In genomic region chr14:75337884-75338283, GRCm38 (mm10) we compare ENCODE assay signal across 26 mouse cellular contexts. TPM values are rescaled to one million over a fixed set of nuclear protein-coding genes. Genes with fewer than 3 reads are reported as not detected.
A peak's percentile ranks its signal among the peaks of the same experiment; 100 is the strongest.
DNase-seq lines count a peak whose midpoint lies in the region; ATAC-seq and TF ChIP-seq lines count a peak whose summit lies in the region.
"Had no signal": no experiment of that assay in that cellular context is flagged by ENCODE, and none has a peak within 500 bp of the region (broad histone marks: within the 10 kb centered on the region; RNA-seq: fewer than 3 reads in every experiment).

No protein-coding gene starts in this region.

- H3K9ac ChIP-seq in kidney, embryonic 15.5 days, result no peak overlapping the region
- H3K9ac ChIP-seq in liver, embryonic 13.5 days, result no peak overlapping the region
- no peak overlapping the region for H3K9ac ChIP-seq in stomach, postnatal 0 days (ENCODE audit: low read length)
- H3K9ac ChIP-seq: hindbrain, embryonic 15.5 days; midbrain, embryonic 15.5 days had no signal

- no peak for TF ChIP-seq EP300 in stomach, postnatal 0 days (optimal IDR thresholded peaks at IDR 0.05)

- no peak overlapping the region for H3K4me3 ChIP-seq in kidney, embryonic 15.5 days (replicated peaks)
- no peak overlapping the region for H3K4me3 ChIP-seq in liver, embryonic 13.5 days (replicated peaks)
- H3K4me3 ChIP-seq in stomach, postnatal 0 days (ENCODE audit: low read depth, low read length), result no peak overlapping the region
- H3K4me3 ChIP-seq: erythroblast, embryonic 14.5 days; hindbrain, embryonic 10.5 days; hindbrain, embryonic 15.5 days; midbrain, embryonic 15.5 days had no signal

- H3K36me3 ChIP-seq in kidney, embryonic 15.5 days, result peaks cover 57% of the 10 kb centered on the region
- H3K36me3 ChIP-seq in liver, embryonic 13.5 days, result peaks cover 48% of the 10 kb centered on the region
- H3K36me3 ChIP-seq in stomach, postnatal 0 days (ENCODE audit: control insufficient read depth, insufficient read depth, low read length), result peaks cover 18% of the 10 kb centered on the region; the same call in 1 of the 2 replicates

- H3K4me2 ChIP-seq in kidney, embryonic 15.5 days, result no peak overlapping the region
- no peak overlapping the region for H3K4me2 ChIP-seq in liver, embryonic 13.5 days
- no peak overlapping the region for H3K4me2 ChIP-seq in stomach, postnatal 0 days (replicated peaks; ENCODE audit: low read depth)
- H3K4me2 ChIP-seq: hindbrain, embryonic 15.5 days; midbrain, embryonic 15.5 days had no signal

- H3K27me3 ChIP-seq in kidney, embryonic 15.5 days, result no peaks in the 10 kb centered on the region
- H3K27me3 ChIP-seq in liver, embryonic 13.5 days, result no peaks in the 10 kb centered on the region
- no peaks in the 10 kb centered on the region for H3K27me3 ChIP-seq in stomach, postnatal 0 days (ENCODE audit: control insufficient read depth, insufficient read depth, low read length)
- H3K27me3 ChIP-seq: hindbrain, embryonic 15.5 days; midbrain, embryonic 15.5 days had no signal

- no peaks in the 10 kb centered on the region for H3K4me1 ChIP-seq in kidney, embryonic 15.5 days
- H3K4me1 ChIP-seq in liver, embryonic 13.5 days (replicated peaks), result no peaks in the 10 kb centered on the region
- no peaks in the 10 kb centered on the region for H3K4me1 ChIP-seq in stomach, postnatal 0 days (replicated peaks; ENCODE audit: control insufficient read depth, insufficient read depth)
- H3K4me1 ChIP-seq: hindbrain, embryonic 10.5 days; hindbrain, embryonic 15.5 days; midbrain, embryonic 15.5 days had no signal

- DNase-seq in kidney, adult 11 months, result peak; percentile 53
- DNase-seq in kidney, postnatal 10 days, result no peak
- peak; percentile 10 for DNase-seq in kidney, postnatal 14 days
- no peak for DNase-seq in liver, embryonic 13.5 days
- DNase-seq in stomach, postnatal 0 days (ENCODE audit: low spot score), result no peak
- no peak for DNase-seq in left cerebral cortex, adult 11 months (ENCODE audit: low spot score)
- no peak for DNase-seq in lung, postnatal 4 days
- DNase-seq: adrenal gland, adult 8-10 months; cerebellum, adult 2 months; cerebellum, postnatal 14 days; gastrocnemius, postnatal 14 days; heart, postnatal 14 days; layer of hippocampus, postnatal 36 days; lung, adult 18-20 months; right cerebral cortex, postnatal 25 days; thymus, postnatal 4 days had no signal

- WGBS in kidney, embryonic 15.5 days, result 91% methylated on average over 2 of the region's 2 CpGs
- WGBS in liver, embryonic 13.5 days (ENCODE audit: insufficient replicate concordance), result 71% methylated on average over 2 of the region's 2 CpGs
- WGBS in stomach, postnatal 0 days, result 93% methylated on average over 2 of the region's 2 CpGs

- ATAC-seq in kidney, embryonic 15.5 days (replicated peaks; ENCODE audit: low FRiP score), result no peak
- ATAC-seq in liver, embryonic 13.5 days (ENCODE audit: low read depth), result peak; percentile 68
- ATAC-seq in stomach, postnatal 0 days (ENCODE audit: low FRiP score, low TSS enrichment), result 0 out of 2 replicates have a peak, but pooled peaks have one; percentile 49
- ATAC-seq: forebrain, embryonic 16.5 days; inflammation-experienced regulatory T-cells, adult 6 months; lung, postnatal 0 days; midbrain, embryonic 15.5 days had no signal

- H3K9me3 ChIP-seq in kidney, embryonic 15.5 days (replicated peaks), result no peaks in the 10 kb centered on the region
- no peaks in the 10 kb centered on the region for H3K9me3 ChIP-seq in liver, embryonic 13.5 days (replicated peaks)
- no peaks in the 10 kb centered on the region for H3K9me3 ChIP-seq in stomach, postnatal 0 days (ENCODE audit: control insufficient read depth, low read length)
- H3K9me3 ChIP-seq: G1E; hindbrain, embryonic 10.5 days; hindbrain, embryonic 15.5 days; midbrain, embryonic 15.5 days had no signal

- TF ChIP-seq CTCF in stomach, postnatal 0 days (IDR thresholded peaks at IDR 0.05; ENCODE audit: low read depth), result no peak

- H3K27ac ChIP-seq in kidney, embryonic 15.5 days, result no peak overlapping the region
- no peak overlapping the region for H3K27ac ChIP-seq in liver, embryonic 13.5 days
- H3K27ac ChIP-seq in stomach, postnatal 0 days (replicated peaks), result no peak overlapping the region
- H3K27ac ChIP-seq: hindbrain, embryonic 10.5 days; hindbrain, embryonic 15.5 days; macrophage; midbrain, embryonic 15.5 days had no signal

RNA-seq across cellular contexts. Expression of gene Zc3h13, which starts 53.7 kb away (rescaled TPM):
- polyA plus RNA-seq in kidney, embryonic 15.5 days (2015; fragmentation: Nextera tagmentation; extraction: Ambion mirVana), result 34.0 and 36.1 TPM in 2 replicates
- polyA plus RNA-seq in liver, embryonic 13.5 days (2015; fragmentation: Nextera tagmentation; extraction: Ambion mirVana), result 14.6 and 15.5 TPM in 2 replicates
- polyA plus RNA-seq in stomach, postnatal 0 days (2015; fragmentation: Nextera tagmentation; extraction: Ambion mirVana), result 13.9 and 15.9 TPM in 2 replicates

Comparison
In these comparisons a context has a peak if more than half of its experiments do, and no peak if none do; other contexts are left out.
1. DNase-seq: peak in kidney, adult 11 months (single experiment) and kidney, postnatal 14 days (single experiment); none in kidney, postnatal 10 days (single experiment), liver, embryonic 13.5 days (single experiment), stomach, postnatal 0 days (single experiment), left cerebral cortex, adult 11 months (single experiment) and lung, postnatal 4 days (0 of 2).